Mouse (Mus musculus) heart, embryonic 14.5 days (tissue): Measurements from ENCODE around the gene Defb7. TPM values are rescaled to one million over a fixed set of nuclear protein-coding genes. Genes with fewer than 3 reads are reported as not detected.

Source experiments
- ATAC-seq: fragments of 200-750 bp; cut with Nextera tagmentation; 2 replicates; pipeline ENCODE4 v1.8.0; 2017; ENCODE audit warnings: low read depth, moderate TSS enrichment; ENCODE audit not compliant: insufficient number of reproducible peaks, insufficient read depth, low FRiP score
- H3K27ac ChIP-seq, 2 experiments: fragments of 200-500 bp in 1 of 2; fragments of 300-500 bp in 1 of 2; sonication (generic) in 1 of 2; replicated peaks in 1 of 2; 2 replicates each; pipeline ENCODE4 v1.5.1; 2012 to 2014; ENCODE audit warnings: low read depth in 2 of 2, low read length in 2 of 2, control low read depth in 1 of 2, mild to moderate bottlenecking in 1 of 2, mixed read lengths in 1 of 2; ENCODE audit not compliant: control insufficient read depth in 1 of 2, insufficient read depth in 1 of 2
- H3K27me3 ChIP-seq: fragments of 300-500 bp; sonication (generic); 2 replicates; pipeline ENCODE4 v1.6.1; 2014; ENCODE audit warnings: mild to moderate bottlenecking, low read length, control low read depth; ENCODE audit not compliant: control insufficient read depth, insufficient read depth
- H3K36me3 ChIP-seq: fragments of 300-500 bp; sonication (generic); 2 replicates; pipeline ENCODE4 v1.6.1; 2014; ENCODE audit warnings: mild to moderate bottlenecking, control low read depth, low read length, mixed read lengths; ENCODE audit not compliant: control insufficient read depth, insufficient read depth
- H3K4me1 ChIP-seq, 2 experiments: fragments of 200-500 bp in 1 of 2; fragments of 300-500 bp in 1 of 2; sonication (generic) in 1 of 2; 2 replicates each; pipeline ENCODE4 v1.6.1; 2012 to 2014; ENCODE audit warnings: low read length in 2 of 2, control low read depth in 1 of 2, mixed read lengths in 1 of 2; ENCODE audit not compliant: control insufficient read depth in 2 of 2, insufficient read depth in 2 of 2
- H3K4me2 ChIP-seq: fragments of 300-500 bp; sonication (generic); 2 replicates; pipeline ENCODE4 v1.6.1; 2014; ENCODE audit warnings: mild to moderate bottlenecking, low read length
- H3K4me3 ChIP-seq, 2 experiments: fragments of 200-500 bp in 1 of 2; fragments of 300-500 bp in 1 of 2; sonication (generic) in 1 of 2; 2 replicates each; pipeline ENCODE4 v1.5.1; 2012 to 2014; ENCODE audit warnings: low read length in 2 of 2, mild to moderate bottlenecking in 2 of 2, control low read depth in 1 of 2, low read depth in 1 of 2, moderate library complexity in 1 of 2; ENCODE audit not compliant: control insufficient read depth in 1 of 2, insufficient read depth in 1 of 2
- H3K9ac ChIP-seq: fragments of 300-500 bp; sonication (generic); 2 replicates; pipeline ENCODE4 v1.6.1; 2014; ENCODE audit warnings: mild to moderate bottlenecking, low read length
- H3K9me3 ChIP-seq: fragments of 300-500 bp; sonication (generic); 2 replicates; pipeline ENCODE4 v1.6.1; 2016; ENCODE audit warnings: low read length, control low read depth; ENCODE audit not compliant: control insufficient read depth
- WGBS: fragments of 180-500 bp; shearing (Covaris S2); extraction: QIAGEN DNeasy Blood & Tissue Kit; methylation state at CpG from one replicate; pipeline ENCODE4 v1.1.7; 2014; 5-methylcytosine and 5-hydroxymethylcytosine counted together
- polyA plus RNA-seq: library from polyadenylated mRNA; unstranded; fragments of >200 nt; fragmentation: Nextera tagmentation; extraction: Ambion mirVana; gene quantifications from 2 replicates; pipeline ENCODE4 v1.2.1, GENCODE M21; 2014

Defb7 gene
- polyA plus RNA-seq = not detected in 2 replicates

DNA sequence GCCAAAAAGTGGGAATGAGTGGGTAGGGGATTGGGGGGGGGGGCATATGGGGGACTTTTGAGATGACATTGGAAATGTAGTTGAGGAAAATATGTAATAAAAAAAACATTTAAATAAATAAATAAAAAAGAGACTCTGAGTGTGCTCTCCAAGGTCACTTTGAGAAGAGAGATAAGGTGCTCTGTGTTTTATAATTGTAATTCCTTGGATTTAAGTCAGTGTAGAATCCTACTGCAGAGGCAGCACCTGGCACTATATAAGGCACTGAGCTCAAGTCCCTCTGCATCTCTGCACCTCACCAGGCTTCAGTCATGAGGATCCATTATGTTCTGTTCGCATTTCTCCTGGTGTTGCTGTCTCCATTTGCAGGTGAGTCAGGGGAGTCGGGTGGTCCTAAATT is at the start of gene Defb7:
Gene Defb7, plus strand, starts transcription at position 301 of the 400 bp plus-strand sequence.
- no peak for ATAC-seq
- no peaks in the 10 kb centered on the region for H3K4me1 ChIP-seq
- WGBS = 80% methylated on average over 2 of the region's 2 CpGs

GRCm38 (mm10) chr8:19446378-19446777 is 48.5 kb upstream of the Defb7 start:
- H3K9me3 ChIP-seq = no peaks in the 10 kb centered on the region
- no peak overlapping the region for H3K4me3 ChIP-seq
- 59% methylated on average over 1 of the region's 1 CpGs for WGBS
- no peaks in the 10 kb centered on the region for H3K36me3 ChIP-seq
- ATAC-seq = no peak
- H3K27ac ChIP-seq = no peak overlapping the region
- no peaks in the 10 kb centered on the region for H3K4me1 ChIP-seq
- H3K27me3 ChIP-seq = no peaks in the 10 kb centered on the region
- no peak overlapping the region for H3K9ac ChIP-seq
- no peak overlapping the region for H3K4me2 ChIP-seq

More for the DNA sequence above, at the start of gene Defb7:
- no peaks in the 10 kb centered on the region for H3K9me3 ChIP-seq
- H3K27me3 ChIP-seq = no peaks in the 10 kb centered on the region
- H3K4me2 ChIP-seq = no peak within 1 kb of the TSS
- no peak within 1 kb of the TSS for H3K4me3 ChIP-seq
- no peak within 1 kb of the TSS for H3K9ac ChIP-seq
- H3K36me3 ChIP-seq = no peaks in the 10 kb centered on the region
- no peak within 1 kb of the TSS for H3K27ac ChIP-seq

- Histone ChIP-seq H3K9ac (no peak overlapping the region), H3K9me3 (no peaks in the 10 kb centered on the region), H3K27ac (no peak overlapping the region), H3K4me2 (no peak overlapping the region), H3K36me3 (no peaks in the 10 kb centered on the region), H3K27me3 (no peaks in the 10 kb centered on the region), H3K4me3 (no peak overlapping the region), H3K4me1 (no peaks in the 10 kb centered on the region)
- no peak for ATAC-seq
- 69% methylated on average over 3 of the region's 3 CpGs for WGBS
Observed at GRCm38 (mm10) chr8:19461355-19461754, 33.5 kb upstream of the Defb7 start.

DNA sequence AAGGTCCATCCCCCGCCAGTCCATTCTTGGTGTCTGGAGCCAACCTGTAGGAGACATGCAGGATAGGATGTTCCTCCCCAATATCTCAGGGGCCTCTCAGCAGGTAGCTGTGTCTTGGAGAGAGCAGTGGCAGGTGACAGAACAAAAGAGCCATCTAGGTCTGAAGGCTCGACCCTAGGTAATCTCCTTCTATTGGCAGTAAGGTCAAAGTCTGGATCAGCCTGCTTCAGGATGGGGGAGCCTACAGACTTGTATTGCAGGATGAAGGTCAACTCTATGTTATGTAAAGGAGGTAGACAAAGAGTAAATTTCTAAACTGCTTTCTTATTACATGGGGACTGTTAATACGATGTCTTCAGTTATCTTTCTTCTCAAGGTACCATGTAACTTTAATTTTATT is 25.9 kb upstream of the Defb7 start:
- H3K9ac ChIP-seq = no peak overlapping the region
- H3K36me3 ChIP-seq = no peaks in the 10 kb centered on the region
- H3K4me2 ChIP-seq = no peak overlapping the region
- H3K27ac ChIP-seq = no peak overlapping the region
- ATAC-seq = no peak
- WGBS = 58% methylated on average over 3 of the region's 3 CpGs
- H3K4me3 ChIP-seq = no peak overlapping the region
- H3K9me3 ChIP-seq = no peaks in the 10 kb centered on the region
- H3K4me1 ChIP-seq = no peaks in the 10 kb centered on the region
- no peaks in the 10 kb centered on the region for H3K27me3 ChIP-seq

- H3K9me3 ChIP-seq = no peaks in the 10 kb centered on the region; the same call in 1 of the 2 replicates
- WGBS = 84% methylated on average over 1 of the region's 1 CpGs
- H3K4me1 ChIP-seq = no peaks in the 10 kb centered on the region
- ATAC-seq = no peak
- no peak overlapping the region for H3K4me2 ChIP-seq
- no peak overlapping the region for H3K4me3 ChIP-seq
- H3K9ac ChIP-seq = no peak overlapping the region
- no peaks in the 10 kb centered on the region for H3K36me3 ChIP-seq
- no peaks in the 10 kb centered on the region for H3K27me3 ChIP-seq
- H3K27ac ChIP-seq = no peak overlapping the region
Observed at GRCm38 (mm10) chr8:19500524-19500923, 5.6 kb downstream of the Defb7 start.

- H3K36me3 ChIP-seq = no peaks in the 10 kb centered on the region
- H3K4me2 ChIP-seq = peak overlapping the region; percentile 72
- H3K27ac ChIP-seq = no peak overlapping the region
- H3K4me3 ChIP-seq = peak overlapping the region; percentile 39 to 42
- H3K9me3 ChIP-seq = no peaks in the 10 kb centered on the region
- WGBS = 5% methylated on average over 63 of the region's 75 CpGs
- peaks cover 21% of the 10 kb centered on the region for H3K27me3 ChIP-seq
- peak overlapping the region; percentile 62 for H3K9ac ChIP-seq
- no peaks in the 10 kb centered on the region for H3K4me1 ChIP-seq
- ATAC-seq = peak; percentile 52
Observed at GRCm38 (mm10) chr8:19535195-19535829, 40.4 kb downstream of the Defb7 start.

DNA sequence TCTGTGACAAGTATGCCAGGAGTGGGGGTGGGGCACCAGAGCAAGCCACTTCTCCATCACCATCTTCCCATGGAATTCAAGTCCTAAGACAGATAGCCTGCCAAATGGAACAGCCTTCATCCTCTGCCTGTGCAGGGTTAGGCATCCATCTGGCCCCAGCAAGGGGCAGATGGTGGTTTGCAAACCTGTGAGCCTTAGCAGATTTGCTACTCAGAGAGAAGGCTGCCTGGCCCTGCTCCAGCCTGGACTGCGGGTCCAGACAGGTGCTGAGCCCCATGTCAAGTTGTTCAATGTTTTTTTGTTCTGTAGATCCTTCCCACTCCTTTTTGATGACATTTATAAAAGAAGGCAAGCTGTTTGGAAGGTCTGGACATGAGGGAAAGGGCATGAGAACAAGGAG is 45.5 kb downstream of the Defb7 start:
- 81% methylated on average over 1 of the region's 1 CpGs for WGBS
- ATAC-seq = no peak
- H3K27me3 ChIP-seq = peaks cover 8% of the 10 kb centered on the region
- no peaks in the 10 kb centered on the region for H3K9me3 ChIP-seq
- H3K9ac ChIP-seq = no peak overlapping the region
- no peak overlapping the region for H3K4me3 ChIP-seq
- H3K27ac ChIP-seq = no peak overlapping the region
- H3K36me3 ChIP-seq = no peaks in the 10 kb centered on the region
- no peaks in the 10 kb centered on the region for H3K4me1 ChIP-seq
- H3K4me2 ChIP-seq = no peak overlapping the region
